Mouse (Mus musculus) left cerebral cortex, adult 11 months (tissue): ENCODE measurements around the gene Fzd1.
A peak's percentile ranks its signal among the peaks of the same experiment; 100 is the strongest.

ENCODE experiments used
- DNase-seq: peaks from one replicate; pipeline ENCODE4 v3.0.0; 2022; ENCODE audit warnings: low spot score

Fzd1 gene

DNA sequence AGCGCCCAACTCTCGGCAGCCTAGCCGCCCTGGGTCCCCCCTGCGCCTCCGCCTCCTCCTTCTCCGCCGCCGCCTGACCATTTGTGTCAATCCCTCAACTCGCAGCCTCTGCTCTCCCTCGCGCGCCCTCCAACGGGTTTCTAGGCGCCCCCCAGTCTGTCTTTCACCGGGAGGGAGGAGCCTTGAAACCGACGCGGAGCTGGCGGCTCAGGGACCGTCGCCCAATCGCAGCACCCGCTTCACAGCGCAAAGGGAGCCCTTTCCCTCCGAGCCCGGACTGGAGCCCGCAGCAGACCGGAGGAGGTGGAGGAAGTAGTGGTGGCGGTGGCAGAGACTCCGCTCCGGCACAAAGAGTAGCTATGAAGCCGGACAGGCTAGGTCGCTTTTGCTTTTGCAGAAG, at the start of gene Fzd1:
Gene Fzd1 (minus strand): TSS at position 134 of the 400 bp plus-strand sequence.
- peak; percentile 70 for DNase-seq

DNA sequence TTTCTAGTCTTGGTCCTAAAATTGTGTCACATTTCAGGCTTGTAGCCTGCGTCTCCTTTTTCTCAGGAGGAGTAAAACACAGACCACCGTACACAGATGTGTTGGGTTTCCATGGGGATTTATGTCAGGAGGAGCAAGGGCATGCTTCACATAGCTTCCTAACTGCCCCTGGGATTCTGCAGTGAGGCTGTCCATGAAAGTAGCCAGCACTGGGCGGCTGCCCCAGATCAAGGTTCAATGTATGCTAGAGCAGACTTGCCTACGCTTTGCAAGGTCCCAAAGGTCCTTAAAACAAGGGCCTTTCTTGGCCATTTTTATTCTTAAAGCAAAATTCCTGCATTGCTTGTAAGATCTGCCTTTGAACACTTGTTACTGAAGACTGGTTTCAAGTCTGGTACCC, 47.4 kb upstream of the Fzd1 start:
- DNase-seq = no peak

DNA sequence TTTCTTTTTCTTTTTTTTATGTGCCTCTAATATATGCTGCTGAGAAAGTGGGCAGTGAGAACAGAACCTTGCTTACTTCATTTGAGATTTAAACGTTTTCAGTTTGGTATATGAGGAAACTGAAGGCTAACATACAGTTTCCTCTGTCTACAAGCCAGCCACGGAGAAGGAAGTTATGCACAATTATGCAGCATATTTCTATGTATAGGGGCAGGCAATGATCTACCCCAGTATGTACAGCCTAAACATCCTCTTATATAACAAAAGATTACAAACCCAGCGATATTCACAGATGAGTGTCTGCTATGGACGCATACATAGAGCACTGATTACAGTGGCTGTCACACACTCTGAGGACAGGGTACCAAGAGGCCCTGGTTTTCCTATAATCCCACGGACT, 45.9 kb upstream of the Fzd1 start:
- DNase-seq = no peak

DNA sequence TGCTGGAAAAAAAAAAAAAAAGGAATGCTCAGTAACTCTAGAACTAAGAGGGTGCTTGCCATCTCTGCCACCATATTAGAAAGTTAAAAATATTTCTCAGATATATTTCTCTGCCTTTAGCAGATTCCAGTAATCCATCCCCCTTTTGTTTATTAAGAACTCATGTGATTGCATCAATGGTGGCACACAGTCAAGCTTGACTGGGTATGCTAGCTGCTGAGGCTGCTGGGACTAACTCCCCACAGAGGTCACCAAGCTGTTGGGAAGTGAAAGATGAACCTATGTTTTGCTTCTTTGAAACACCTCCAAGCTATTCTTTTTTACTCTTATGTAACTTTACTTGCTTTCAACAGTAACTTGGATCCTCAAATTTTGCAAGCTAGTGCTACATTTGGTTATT, 44.1 kb upstream of the Fzd1 start:
- DNase-seq = no peak

DNA sequence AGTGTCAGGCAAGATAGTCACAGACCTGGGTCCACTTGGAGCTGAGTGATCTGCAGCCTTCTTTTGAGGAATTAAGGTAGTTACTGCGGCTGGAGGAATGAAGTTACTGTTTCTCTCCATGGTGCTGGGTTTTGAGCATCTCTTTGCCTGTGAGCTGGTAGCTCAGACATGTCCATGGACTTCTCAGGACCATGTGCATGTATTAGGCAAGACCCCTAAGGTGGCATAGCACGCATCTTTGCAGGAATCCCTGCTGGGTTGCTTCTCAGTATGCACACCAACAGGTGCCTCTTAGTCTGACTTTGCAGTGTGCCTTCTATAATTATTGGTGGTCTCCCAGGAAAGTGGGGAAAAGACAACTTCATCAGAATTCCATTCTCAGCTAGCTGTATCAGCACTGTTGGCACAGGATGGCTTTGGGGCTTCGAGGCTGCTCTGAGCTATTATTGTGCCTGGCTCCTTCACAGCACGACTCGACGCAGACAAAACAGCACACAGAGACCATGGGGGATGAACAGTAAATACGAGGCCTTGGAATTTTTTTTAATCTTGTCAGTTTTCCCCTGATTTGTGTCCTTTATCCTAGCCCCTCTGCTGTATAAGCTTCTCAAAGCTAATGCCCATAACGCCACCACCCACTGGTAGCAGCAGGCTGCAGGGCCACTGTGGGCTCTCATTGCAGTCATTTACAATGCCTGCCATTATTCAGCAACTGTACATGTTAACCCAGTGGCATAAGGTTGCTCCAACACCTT, 43.4 kb upstream of the Fzd1 start:
- DNase-seq = no peak

DNA sequence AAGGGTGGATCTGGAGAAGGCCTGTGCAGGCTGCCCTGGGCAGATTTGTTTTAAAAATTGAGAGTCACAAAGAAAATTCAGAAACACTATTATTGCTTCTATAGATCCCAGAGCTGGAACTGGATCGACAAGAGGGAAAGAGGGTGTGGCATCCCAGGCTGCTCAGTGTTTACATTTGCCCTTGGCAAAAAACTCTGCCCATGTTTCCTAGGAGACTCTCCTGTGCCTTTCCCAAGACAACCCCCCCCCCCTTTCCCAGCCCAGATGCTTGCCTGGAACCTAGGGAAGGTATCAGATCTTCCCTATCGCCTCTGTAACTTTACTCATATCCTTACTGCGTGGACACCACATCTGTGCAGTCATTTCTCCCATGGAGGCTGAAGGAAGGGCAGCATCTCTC, 33.4 kb upstream of the Fzd1 start:
- no peak for DNase-seq

DNA sequence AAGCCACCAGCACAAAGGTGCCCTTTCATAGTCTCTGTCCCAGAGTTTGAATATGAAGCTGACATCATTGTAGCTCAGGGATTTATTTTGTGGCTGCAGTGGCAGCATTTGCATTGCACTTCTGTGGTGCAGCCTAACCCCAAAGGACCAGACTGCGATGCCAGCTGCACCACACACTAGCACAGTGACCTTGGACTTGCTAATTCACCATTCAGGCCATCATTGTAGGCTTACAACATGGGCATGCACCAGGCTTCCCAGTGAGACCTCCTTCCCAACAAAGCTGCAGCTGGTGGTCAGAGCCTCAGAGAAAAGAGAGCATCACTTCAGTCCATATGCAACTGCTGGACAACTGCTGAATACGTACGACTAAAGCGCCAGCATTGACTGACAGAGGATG, 32.4 kb upstream of the Fzd1 start:
- no peak for DNase-seq

DNA sequence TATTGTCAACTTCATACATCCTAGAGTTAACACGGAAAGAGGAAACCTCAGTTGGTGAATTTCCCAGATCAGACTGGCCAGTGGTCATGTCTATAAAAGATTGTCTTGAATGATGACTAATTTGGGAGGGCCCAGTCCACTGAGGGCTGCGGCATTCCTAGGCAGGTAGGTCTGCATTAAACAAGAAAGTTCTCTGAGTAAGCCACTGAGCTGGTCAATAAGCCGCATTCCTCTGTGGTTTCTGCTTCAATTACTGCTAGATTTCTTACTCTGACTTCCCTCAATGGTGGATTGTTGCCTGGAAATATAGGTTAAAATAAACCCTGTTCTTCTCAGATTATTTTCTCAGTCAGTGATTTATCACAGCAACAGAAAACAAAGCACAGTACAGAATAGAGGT, 30.6 kb upstream of the Fzd1 start:
- no peak for DNase-seq

DNA sequence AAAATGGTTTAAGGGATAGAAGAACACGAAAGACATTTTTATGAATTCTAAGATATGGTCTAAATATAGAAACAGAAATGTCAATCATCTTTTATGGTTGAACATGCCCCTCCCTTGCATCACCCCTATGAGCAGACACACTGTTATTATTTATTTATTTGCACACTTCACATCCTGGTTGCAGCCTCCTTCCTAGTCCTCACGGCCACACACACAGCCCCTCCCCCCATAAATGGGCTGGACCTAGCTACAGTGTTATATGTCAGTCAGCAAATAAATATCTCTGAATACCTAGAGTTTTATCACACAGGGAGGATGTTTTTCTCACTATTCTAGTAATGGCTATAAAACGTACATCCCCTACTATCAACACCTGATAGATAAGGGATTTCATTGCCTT, 29.0 kb upstream of the Fzd1 start:
- no peak for DNase-seq

DNA sequence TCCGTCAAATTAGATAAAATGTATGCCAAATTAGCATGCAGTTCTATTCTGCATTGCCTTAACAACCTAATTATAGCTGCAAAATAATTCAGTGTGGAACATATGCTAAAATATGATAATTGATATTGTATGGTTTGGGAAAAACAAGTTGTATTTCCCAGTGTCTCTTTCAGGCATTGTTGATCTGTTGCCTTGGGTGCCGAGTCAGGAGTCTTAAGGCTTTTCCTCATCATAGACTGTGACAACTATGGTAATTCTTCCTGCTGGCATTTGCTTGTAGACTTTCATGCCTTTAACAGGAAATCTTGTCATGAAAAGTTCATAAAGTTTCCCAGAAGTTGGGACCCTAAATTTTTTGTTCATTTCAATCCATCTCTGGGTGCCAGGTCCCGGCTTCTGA, 20.4 kb upstream of the Fzd1 start:
- no peak for DNase-seq

DNA sequence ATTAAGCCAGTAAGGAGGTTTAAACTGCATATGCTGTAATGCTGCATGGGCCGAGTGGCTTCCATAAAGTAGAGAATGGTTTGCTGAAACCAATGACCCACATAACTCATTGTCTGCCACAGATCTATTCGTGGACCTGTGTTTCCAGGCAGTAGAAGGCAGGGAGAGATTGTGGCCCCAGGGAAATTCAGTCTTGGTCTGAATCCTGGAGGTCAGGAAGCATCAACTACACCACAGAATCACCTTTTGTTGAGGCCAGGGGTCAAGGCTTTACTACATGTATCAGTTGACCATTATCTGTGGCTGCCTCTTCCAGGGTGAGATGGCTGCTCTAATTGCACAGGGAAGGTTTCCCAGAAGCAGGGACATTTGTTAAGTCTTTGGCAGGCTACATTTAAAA, 18.7 kb upstream of the Fzd1 start:
- DNase-seq = no peak

DNA sequence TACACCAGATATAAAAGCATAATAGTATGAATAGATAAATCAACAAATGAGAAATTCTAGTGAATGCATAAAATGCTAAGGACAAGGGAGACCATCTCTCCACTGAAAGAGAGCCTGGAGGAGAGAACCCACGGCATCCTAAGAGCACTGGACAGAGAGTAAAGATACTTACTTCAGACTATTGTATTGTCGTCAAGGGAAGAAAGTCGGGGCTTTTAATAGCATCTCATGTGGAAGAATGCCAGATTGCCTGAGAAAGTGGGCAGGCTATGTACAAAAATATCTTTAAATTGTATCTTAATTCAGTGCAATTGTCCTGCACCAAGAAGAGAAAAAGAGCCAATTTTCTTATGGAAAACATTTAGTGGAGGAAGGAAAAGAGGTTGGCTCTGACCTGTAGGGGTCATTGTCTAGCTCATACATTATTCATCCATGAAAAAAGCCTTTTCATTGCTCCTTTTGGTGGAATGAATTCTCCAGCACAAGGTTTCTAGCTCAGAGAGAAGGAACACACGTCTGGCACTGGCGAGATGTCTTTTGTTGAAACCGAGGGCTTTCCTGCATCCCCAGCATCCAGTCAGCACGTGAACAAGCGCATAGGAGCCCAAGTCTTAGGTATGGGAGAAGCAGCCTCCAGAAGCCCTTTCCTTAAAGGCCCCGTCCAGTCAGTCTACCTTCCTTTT, 15.4 kb upstream of the Fzd1 start:
- no peak for DNase-seq

DNA sequence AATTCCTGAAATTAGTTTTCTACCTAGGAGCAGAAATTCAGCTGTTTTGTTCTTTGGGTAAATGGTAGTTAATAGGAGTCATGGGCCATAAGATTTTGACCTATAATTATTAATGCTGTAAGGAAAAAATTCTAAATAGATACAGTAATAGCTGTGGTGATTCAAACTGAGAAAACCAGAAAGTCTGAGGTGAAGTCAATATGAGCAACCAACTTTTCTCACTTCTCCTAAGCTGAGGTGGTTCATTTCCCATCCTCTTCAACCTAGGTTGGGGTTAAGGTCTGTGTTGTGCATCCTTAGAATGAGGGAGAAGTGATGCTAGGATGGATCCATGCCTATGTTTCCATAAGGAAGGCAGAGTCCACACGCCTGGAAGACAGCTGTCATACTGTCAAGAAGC, 12.8 kb upstream of the Fzd1 start:
- DNase-seq = no peak

DNA sequence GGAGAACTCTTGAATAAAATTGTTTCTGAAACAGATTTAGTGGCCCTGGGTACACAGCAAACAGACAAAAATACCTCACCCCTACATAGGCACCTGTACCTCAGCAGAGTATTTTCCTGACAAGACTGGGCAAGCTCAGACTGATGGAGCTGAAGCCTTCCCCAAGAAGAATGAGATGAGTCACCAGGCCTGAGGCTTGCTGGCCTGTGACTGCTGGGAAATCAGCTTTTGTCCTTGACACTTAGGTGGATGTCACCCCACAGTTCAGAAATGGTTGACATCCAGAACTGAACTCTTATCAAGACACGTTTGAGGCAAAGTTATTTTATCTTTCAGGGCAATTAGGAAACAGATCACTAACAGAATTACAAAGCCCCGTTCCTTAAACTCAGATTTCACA, 10.1 kb upstream of the Fzd1 start:
- DNase-seq = no peak

DNA sequence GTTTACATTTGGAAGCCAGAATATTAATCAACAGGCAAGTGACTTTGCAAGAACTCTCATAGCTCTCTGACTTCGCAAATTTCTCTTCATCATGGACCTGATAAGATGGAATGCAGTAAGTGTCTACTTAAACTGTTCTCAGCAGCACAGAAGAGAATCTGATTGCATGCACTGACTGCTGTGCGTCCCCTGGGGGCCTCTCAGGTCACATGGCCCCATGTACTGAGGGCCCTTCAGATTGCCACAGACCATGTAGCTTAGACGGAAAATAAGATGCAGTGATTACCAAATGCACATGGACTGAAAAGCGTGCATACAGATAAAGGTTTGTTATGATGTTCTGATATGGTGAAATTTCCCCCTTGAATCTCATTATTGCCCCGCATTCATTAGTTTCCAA, 8.9 kb upstream of the Fzd1 start:
- no peak for DNase-seq

DNA sequence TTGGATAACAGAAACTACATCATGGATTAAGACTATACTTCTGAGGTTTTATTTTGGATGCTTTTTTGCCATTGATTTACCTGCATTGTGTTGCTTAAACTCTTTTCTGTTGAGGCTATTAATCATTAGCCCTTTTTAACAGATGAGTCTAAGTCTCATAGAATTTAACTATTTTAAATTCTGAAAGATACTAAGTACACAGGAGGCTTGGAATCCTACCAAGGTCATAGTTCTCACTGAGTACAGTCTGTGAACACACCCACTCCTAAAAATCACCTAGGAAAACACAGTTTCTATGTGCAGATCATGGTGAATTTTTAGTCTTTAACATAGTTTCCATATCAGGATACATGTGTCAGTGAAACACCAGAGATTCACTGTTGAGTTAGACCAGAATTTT, 4.1 kb upstream of the Fzd1 start:
- no peak for DNase-seq

DNA sequence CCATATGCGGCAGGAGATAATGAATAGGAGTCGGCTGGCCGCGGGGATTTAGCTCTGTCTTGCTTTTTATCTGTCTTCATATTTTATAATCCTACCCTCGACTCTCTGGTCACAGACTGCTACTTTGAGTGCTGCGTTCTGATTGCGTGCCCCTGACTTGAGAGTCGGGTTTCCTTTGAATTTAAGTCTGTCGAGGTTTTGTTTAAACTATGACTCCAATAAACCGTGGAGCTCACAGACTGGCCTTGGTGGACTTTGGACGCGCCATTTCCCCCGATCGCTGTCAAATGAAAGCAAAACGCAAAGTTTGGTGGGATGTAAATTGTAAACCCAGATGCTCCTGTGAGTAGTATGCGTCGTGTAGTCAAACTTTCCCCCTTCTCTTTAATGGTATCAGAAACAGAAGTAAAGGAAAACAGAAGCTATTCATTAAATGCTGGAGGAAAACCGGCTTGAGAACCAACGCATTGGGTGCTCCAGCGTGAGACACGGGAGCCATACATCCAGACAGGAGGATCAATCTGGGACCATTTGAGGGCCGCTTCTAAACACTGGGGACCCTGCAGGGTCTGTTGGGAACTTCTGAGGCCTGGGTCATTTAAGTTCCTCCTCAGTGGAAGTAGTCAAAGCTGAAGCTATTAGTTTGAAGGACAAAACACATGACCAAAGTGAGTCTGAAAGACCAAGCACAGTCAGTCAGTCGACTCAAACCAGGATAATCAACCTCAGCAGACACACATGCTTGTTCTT, 671 bp upstream of the Fzd1 start:
- no peak for DNase-seq

DNA sequence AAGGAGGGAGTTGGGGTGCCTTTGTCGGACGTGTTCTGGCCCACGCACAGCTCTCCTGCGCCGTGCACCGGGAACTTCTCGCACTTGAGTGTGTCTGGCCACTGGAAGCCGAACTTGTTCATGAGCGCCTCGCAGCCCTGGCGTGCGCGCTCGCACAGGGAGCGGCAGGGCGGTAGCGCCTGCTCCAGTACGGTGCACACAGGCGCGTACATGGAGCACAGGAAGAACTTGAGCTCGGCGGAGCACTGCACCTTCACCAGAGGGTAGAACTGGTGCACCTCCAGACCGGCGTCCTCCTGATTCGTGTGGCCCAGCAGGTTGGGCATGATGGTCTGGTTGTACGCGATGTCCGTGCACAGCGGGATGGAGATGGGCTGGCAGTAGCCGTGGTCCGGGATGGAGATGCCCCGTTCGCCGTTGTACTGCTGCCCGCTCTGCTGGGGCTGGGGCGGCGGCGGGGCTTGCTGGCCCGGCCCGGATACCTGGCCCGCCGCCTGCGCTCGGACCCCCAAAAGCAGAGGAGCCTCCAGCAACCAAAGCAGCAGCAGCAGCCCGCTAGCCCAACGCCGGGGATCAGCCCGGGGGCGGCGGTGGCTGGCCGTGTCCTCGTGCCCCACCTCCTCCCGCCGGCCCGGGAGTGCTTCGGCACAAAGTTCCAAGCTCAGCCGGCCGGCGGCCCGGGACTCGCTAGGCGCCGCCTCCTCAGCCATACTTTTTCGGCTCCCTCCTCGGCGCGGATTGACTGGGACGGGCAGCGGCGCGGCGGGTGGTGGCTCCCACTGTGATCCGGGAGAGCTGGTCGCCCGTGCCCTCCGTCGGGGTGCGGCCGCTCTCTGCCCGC, 744 bp downstream of the Fzd1 start:
- DNase-seq = no peak

DNA sequence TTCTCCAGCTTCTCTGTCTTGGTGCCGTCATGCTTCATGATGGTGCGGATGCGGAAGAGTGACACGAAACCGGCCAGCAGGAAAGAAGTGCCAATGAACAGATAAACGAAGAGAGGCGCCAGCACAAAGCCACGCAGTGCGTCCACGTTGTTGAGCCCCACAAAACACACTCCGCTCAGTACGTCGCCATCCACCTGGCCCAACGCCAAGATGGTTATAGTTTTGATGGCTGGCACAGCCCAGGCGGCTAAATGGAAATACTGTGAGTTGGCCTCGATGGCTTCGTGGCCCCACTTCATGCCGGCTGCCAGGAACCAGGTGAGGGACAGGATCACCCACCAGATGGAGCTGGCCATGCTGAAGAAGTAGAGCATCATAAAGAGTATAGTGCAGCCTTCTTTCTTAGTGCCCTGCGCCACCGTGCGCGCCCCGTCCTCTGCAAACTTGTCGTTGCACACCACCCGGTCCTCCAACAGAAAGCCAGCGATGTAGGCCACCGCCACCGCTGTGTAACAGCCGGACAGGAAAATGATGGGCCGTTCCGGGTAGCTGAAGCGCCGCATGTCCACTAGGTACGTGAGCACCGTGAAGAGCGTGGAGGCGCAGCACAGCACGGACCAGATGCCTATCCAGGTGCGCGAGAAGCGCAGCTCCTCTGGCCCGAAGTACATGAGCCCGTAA, 1.7 kb downstream of the Fzd1 start:
- no peak for DNase-seq

DNA sequence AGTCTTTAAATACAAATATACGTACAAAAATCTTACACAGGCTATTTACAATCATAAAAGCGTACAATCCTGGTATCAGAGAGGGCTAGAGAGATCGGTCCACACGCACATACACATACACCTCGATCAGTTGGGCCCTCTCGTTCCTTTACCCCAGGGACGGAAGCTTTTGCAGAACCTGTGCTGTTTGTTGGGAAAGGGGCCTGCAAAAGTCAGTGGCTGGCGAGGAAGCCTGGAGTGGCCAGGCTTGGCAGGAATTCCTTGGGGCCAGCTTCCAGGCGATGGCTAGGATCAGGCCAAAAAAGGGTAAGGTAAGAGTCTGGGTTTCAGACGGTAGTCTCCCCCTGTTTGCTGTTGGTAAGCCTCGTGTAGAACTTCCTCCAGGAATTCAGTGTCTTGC, 2.5 kb downstream of the Fzd1 start:
- no peak for DNase-seq

DNA sequence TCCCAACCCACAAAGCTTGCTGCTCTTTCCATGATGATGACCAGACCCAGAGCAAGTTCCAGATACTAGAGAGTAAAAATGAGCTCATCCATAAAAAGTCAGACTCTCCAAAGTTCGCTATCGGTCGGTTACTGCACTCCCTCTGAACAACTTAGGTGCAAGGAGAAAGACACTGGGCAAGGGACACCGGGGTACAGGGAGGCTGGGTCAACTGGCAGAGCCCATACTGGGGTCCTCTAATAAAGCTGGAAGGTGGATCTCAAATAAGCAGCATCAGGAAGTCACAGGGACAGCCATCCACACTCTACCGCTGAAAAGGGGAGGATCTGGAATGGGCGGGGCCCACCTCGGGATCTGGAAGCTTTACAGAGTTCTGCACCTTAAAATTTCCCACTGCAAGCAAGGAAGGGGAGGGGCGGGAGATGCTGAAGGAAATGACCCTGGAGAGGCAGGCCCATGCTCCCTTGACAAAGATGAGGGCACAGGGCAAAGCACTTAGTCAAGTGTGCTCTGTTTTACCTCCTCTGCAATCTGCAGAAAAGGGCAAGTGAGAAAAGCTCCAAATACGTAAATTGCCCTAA, 3.0 kb downstream of the Fzd1 start:
- no peak for DNase-seq
